Mouse (Mus musculus) frontal cortex, adult 2 months (tissue): ENCODE data around the gene Gm5089. TPM values are rescaled to one million over a fixed set of nuclear protein-coding genes. Genes with fewer than 3 reads are reported as not detected.
A peak's percentile ranks its signal among the peaks of the same experiment; 100 is the strongest.
"Not testable (repeated sequence)": the region's sequence is repeated elsewhere in the genome, so short reads cannot be mapped to it uniquely, and the experiment has no call there.

Experiments used
- DNase-seq, 2 experiments: peaks; one replicate each; pipeline ENCODE4 v3.0.0; 2022; ENCODE audit warnings: low spot score in 1 of 2; ENCODE audit errors: extremely low spot score in 1 of 2
- polyA plus RNA-seq: library from polyadenylated mRNA; depleted of rRNA; stranded (reverse); fragments of >200 nt; gene quantifications from 2 replicates; pipeline ENCODE4 v1.2.3, GENCODE M21; 2012

Gm5089 gene
- polyA plus RNA-seq, 1 experiment: 0.10 TPM

- no peak for DNase-seq
Measured at GRCm38 (mm10) chr14:122464763-122465741, 14.1 kb upstream of the Gm5089 start, which contains the start of gene Zic5. Gene Zic5, minus strand, starts transcription at chr14:122465677.

DNA sequence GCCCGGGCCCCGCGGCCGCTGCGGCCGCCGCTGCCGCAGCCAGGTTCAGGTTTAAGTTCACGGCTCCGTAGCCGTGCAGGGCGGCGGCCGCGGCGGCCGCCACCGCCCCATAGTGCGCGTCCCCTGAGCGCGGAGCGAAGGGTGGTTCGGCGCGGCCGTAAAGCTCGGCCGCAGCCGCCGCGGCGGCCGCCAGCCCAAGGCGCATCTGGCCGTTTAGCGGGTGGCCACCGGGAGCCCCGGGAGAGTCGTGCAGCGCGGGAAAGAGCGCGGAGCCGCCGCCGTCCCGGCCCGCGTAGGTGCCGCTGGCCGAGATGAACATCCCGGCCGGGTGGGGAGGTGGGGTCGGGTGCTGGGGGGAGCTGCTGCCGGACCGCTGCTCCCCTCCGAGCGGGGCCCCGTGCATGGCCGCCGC lies 13.4 kb upstream of the Gm5089 start:
- no peak for DNase-seq

- DNase-seq: not testable (repeated sequence)
Measured at GRCm38 (mm10) chr14:122463734-122464341, 12.9 kb upstream of the Gm5089 start.

GRCm38 (mm10) chr14:122463080-122463691 lies 12.3 kb upstream of the Gm5089 start:
- DNase-seq: no peak

DNA sequence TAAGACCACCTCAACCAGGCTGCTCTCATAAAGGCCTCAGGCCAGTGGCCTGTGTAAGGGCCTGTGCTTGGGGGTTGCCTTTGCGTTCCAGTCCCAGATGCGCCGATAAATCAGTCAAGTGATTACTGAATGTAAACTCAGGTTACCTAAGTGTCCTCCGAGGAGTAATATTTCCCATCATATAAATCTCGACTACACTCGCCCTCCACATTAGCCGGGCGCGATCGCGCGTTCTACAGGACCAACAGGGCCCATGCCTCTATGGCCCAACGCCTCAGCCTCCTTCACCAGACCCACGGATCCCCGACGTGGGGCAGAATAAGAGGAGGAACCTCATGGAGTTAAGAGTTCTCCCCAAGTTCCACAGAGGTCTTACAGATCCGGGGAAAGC lies 11.8 kb upstream of the Gm5089 start:
- DNase-seq: no peak

GRCm38 (mm10) chr14:122461966-122462365 lies 11.1 kb upstream of the Gm5089 start:
- DNase-seq: no peak

GRCm38 (mm10) chr14:122461500-122461899 lies 10.6 kb upstream of the Gm5089 start:
- DNase-seq: no peak

DNA sequence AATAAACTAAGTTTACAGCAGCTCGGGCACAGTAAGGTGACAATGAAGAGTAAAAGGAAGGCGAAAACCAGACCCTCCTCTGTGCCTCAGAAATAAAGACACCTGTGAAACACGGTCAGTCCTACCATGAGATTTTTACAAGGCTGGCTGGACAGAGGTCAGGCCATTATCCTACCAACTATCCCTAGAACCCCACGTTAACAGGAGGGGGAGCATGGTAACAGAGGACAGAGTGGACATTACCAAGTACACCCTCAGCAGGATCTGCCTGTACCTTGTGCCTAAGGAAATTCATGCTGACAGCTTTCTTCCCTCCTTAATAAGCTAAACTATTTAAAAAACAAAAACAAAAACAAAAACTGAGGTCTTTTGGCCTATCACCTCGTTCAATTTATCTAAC lies 9.3 kb upstream of the Gm5089 start:
- no peak for DNase-seq

GRCm38 (mm10) chr14:122459776-122460175 lies 8.9 kb upstream of the Gm5089 start:
- DNase-seq: no peak

GRCm38 (mm10) chr14:122459332-122459731 lies 8.4 kb upstream of the Gm5089 start:
- not testable (repeated sequence) for DNase-seq

DNA sequence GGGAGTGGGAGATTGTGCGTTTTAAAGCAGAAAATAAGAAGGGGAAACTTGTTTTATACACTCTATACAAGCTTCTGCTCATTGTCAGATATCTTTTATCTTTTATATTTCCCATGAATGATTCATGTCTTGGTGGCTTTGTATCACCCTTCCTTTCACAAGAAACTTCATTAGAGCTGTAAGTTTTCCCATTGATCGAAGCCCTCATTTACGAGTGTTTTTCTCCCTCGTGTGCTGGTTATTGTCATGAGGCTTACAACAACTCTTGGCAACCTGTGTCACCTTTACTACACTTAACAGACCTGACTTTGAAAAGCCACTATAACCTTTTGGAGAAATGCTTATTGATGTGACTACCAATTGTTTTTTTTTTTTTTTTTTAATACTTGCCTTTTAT lies 4.6 kb upstream of the Gm5089 start:
- DNase-seq: no peak

- DNase-seq: no peak
Measured at GRCm38 (mm10) chr14:122454901-122455561, 4.1 kb upstream of the Gm5089 start.

GRCm38 (mm10) chr14:122453996-122454738 lies 3.3 kb upstream of the Gm5089 start:
- no peak for DNase-seq

GRCm38 (mm10) chr14:122453388-122453995 lies 2.6 kb upstream of the Gm5089 start:
- peak in 1 of 2 experiments; percentile 51 for DNase-seq

GRCm38 (mm10) chr14:122452701-122453387 lies 1.9 kb upstream of the Gm5089 start:
- DNase-seq: no peak

- no peak for DNase-seq
Measured at GRCm38 (mm10) chr14:122451551-122452145, 733 bp upstream of the Gm5089 start.

DNA sequence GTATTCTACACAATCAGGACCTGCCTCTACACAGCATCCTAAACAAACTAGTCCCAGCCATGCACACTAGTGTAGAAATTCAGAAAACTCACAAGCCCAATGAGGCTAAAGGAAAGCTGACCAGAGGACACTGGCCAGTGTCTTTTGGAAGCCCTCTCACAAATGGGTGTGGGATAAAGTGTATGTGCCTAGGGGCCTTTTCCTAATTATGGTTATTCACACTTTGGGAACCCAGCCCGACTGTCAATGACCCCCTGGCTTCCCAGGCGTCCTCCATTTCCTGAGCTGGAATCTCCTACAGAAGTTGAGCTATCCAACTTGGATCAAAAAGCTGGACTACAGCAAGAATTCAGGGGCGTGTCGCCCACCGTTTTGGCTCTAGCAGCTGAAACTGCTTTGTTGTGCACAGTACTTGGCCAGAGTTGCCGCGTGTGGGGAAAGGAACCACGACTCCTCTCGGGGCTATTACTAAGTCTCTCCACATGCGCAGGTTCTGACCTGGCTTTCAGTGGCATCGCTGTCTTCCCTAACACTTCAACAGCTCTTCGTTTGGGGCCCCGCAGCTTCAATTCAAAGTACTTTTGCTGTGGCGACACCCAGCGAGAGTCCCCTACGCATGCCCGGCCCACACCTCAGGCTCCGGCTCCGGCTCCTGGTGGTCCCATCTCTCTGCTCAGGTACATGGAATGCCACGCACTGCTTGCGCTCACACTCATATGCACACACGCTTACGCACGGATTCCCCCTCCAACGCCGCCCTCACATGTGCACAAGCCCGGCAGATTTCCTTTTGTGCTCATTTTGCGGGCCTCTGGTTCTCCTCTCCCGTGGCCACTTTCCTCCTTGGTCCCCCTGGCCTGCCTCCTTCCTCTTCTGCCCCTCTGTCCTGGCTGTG lies 1.1 kb downstream of the Gm5089 start:
- DNase-seq: no peak

DNA sequence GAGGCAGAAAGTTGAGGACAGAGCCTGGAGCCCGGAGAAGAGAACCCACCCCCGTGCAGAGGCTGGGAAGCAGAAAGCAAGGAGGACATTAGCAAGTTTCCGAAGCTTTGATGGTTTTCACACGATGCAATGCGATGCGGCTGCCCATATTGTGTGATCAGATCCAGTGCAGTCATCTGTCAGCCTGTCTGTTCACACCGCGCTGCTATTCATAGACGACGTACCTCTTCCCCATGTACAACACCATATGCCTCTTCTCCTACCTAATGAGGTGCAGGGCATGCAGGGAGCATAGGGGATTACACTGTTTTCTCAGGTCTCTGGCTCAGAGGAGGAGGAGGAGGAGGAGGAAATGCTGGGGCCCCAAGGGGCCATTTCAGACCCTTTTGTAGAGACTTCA lies 14.1 kb downstream of the Gm5089 start:
- DNase-seq: no peak
